Mouse (Mus musculus): Measurements from ENCODE around the gene Fthl17a.

Fthl17a gene

DNA sequence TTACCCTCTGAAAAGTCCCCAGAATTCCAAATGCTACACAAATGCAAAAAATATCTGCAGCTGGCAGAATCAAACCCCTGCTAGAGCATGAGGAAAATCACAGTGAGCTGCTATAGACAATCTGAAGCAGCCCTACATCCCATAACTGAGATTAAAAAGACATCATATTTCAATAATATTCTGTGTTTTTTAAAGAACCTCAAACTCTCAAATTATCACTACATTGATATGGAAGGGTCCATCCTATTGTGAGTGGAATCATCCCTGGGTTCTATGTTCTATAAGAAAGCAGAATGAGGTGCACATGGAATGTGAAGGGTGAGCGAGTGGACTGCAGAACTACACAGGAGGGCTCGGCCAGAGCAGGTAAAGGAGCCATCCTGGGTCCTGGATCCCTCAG, at the start of gene Fthl17a:
Gene Fthl17a, plus strand, starts transcription at position 301 of the 400 bp plus-strand sequence.
- no peak for DNase-seq

- DNase-seq: no peak
Measured at GRCm38 (mm10) chrX:85207001-85207400, 42.5 kb upstream of the Fthl17a start.

GRCm38 (mm10) chrX:85226883-85227282, 22.6 kb upstream of the Fthl17a start:
- no peak for DNase-seq

GRCm38 (mm10) chrX:85271821-85272220, 22.3 kb downstream of the Fthl17a start:
- DNase-seq: no peak

- no peak for DNase-seq
Measured at GRCm38 (mm10) chrX:85272296-85272695, 22.8 kb downstream of the Fthl17a start.

GRCm38 (mm10) chrX:85289846-85290245, 40.4 kb downstream of the Fthl17a start:
- no peak for DNase-seq

- no peak for DNase-seq
Measured at GRCm38 (mm10) chrX:85292781-85293180, 43.3 kb downstream of the Fthl17a start.

DNA sequence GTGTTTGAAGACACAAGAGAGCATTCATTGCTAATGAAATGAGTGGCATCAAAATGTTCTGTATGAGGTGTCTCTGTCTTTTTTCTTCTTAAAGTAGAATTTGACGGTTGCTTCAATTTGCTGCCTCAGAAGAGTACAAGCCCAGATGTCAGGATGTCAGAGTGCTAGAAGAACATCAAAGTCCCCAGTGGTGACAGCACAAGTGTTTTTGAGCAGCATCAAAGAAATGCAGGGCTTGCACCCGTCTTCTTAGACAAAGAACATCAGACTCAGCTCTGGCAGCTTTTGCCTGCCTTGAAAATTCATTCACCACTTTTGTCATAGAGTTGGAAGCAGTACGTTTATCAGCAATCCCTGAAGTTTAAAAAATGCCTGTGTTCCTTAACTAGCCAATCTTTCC, 44.5 kb downstream of the Fthl17a start:
- no peak for DNase-seq

GRCm38 (mm10) chrX:85304674-85305073, 55.2 kb downstream of the Fthl17a start:
- DNase-seq: no peak

GRCm38 (mm10) chrX:85318576-85318975, 69.1 kb downstream of the Fthl17a start:
- no peak for DNase-seq

DNA sequence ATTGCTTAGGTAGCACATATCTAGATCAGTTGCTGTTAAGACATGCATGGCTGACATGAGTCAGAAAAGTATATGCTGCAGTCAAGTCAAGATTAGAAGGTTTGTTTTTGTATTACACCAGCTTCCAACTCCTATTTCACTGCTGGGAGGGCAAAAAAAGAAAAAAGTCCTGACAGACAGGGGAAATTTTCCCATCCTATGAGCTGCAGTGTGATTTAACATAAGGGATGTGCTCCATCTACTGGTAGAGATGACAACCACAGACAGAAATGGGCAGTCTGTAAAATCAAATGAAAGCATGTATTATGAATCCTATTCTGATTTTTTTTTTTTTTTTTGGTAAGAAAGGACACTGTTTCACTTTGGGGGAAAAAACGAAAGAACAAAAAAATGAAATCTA, 69.7 kb downstream of the Fthl17a start:
- DNase-seq: peak; percentile 1
